Mouse (Mus musculus): Measurements from ENCODE around the gene Zswim1. TPM values are rescaled to one million over a fixed set of nuclear protein-coding genes. Genes with fewer than 3 reads are reported as not detected.
A peak's percentile ranks its signal among the peaks of the same experiment; 100 is the strongest.

Zswim1 gene
- total RNA-seq, 1 experiment, result 21.5 TPM

DNA sequence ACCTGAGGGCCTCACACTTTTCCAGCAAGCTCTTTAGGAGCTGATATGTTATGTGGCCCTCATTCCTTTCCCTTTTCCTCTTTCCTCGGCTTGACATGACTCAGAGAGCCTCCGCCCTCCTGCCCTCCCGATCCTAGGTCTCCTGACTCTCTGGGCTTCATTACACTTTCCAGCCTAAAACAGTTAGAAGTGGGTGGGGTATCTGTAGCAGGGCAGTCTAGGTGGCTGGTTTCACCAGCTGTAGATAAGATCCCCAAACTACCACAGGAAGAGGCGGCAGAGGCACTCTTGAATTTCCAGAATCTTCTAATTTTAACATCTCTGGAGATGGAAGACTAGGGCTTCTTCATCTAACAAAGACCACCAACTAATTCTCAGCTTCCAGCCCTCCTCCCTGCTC is 42.1 kb downstream of the Zswim1 start:
- Histone ChIP-seq H3K4me3 (ENCODE audit: insufficient read depth in 1 of 2, low read depth in 1 of 2, low read length in 2 of 2, poor library complexity in 1 of 2, severe bottlenecking in 1 of 2) (no peak overlapping the region), H3K9me3 (ENCODE audit: control insufficient read depth, insufficient read depth, low read depth, low read length) (no peaks in the 10 kb centered on the region), H3K9ac (ENCODE audit: insufficient read depth, low read depth, low read length, poor library complexity, severe bottlenecking) (no peak overlapping the region), H3K4me1 (ENCODE audit: control insufficient read depth in 2 of 2, insufficient read depth in 2 of 2, low read length in 2 of 2, poor library complexity in 1 of 2) (peaks cover 10 to 33% of the 10 kb centered on the region in 2 experiments), H3K27ac (ENCODE audit: insufficient read depth, low read depth, low read length, poor library complexity, severe bottlenecking) (peak overlapping the region; percentile 19; the same call in 1 of the 2 replicates), H3K36me3 (ENCODE audit: control insufficient read depth, insufficient read depth, low read length, poor library complexity, severe bottlenecking) (no peaks in the 10 kb centered on the region)
- no peak for TF ChIP-seq ZC3H11A (IDR thresholded peaks at IDR 0.05; ENCODE audit: borderline replicate concordance, low read depth, low read length)
- no peak for TF ChIP-seq CHD2 (IDR thresholded peaks at IDR 0.05; ENCODE audit: low read depth, low read length)
- in situ Hi-C loops (cut with MboI; ENCODE audit: low sequenced_read_pairs in 2 of 2, unreplicated experiment in 2 of 2), result no loop called here
- no peak for DNase-seq (ENCODE audit: low read depth, low spot score)

DNA sequence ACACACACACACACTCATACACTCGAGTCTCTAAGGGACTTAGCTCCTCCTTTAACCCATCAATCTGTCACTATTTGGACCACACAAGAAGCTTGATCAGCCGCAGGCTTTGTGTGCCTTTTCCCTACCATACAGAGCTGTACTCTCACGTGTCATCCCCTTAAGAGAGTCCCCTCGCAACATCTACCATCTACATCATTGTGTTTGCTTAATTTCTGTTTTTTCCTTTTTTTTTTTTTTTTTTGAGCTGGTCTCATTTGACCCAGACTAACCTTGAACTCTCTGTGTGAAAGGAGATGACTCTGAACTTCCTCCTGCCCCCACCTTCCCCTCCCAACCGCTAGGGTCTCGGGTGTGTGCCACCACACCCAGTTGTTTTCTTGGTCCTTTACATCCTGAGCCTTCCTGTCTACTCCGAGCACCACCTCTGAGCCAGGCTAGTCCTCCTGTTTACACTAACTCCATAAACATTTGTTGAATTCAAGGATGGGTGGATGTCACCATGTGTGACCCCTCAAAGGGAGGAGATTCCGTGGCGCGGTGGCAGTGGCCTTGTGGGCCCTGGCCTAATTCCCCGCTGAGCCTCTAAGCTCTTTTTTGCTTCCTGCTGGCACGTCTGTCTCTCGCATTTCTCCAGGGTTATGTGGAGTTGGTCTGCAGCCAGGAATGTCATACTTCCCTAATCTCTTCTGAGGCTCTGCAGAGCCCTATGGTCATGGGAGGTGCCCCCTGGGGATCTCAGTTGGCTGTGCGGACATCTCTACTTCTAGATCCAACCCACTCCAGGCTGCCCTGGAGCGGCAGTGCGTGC is 44.5 kb downstream of the Zswim1 start:
- H3K36me3 ChIP-seq (ENCODE audit: control insufficient read depth, insufficient read depth, low read length, poor library complexity, severe bottlenecking), result no peaks in the 10 kb centered on the region
- in situ Hi-C loops (cut with MboI; ENCODE audit: low sequenced_read_pairs in 2 of 2, unreplicated experiment in 2 of 2), result no loop called here
- peak; percentile 70 for DNase-seq (ENCODE audit: low read depth, low spot score)

DNA sequence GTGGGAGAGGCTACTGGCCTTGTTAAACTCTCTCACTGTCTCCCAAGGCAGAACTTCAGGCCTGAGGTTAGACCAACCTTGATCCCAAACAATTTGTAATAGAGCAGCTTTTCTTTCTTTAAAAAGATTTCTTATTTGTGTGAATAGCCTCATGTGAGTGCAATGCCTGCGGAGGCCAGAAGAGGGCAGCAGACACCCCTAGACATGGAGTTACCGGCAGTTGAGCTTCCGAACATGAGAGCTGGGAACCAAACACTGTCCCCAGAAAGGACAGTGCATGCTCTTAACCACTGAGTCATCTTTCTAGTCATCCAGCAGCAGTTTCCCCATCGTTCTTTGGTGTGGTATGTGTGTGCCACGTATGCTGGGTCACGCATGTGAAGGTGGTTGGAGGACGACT is 45.1 kb downstream of the Zswim1 start:
- peak; percentile 71 for DNase-seq (ENCODE audit: low read depth, low spot score)
- H3K36me3 ChIP-seq (ENCODE audit: control insufficient read depth, insufficient read depth, low read length, poor library complexity, severe bottlenecking), result no peaks in the 10 kb centered on the region
- H3K4me1 ChIP-seq (ENCODE audit: control insufficient read depth in 2 of 2, insufficient read depth in 2 of 2, low read length in 2 of 2, poor library complexity in 1 of 2), result peaks cover 4 to 19% of the 10 kb centered on the region in 2 experiments
- no peak overlapping the region for H3K9ac ChIP-seq (ENCODE audit: insufficient read depth, low read depth, low read length, poor library complexity, severe bottlenecking)
- no peaks in the 10 kb centered on the region for H3K9me3 ChIP-seq (ENCODE audit: control insufficient read depth, insufficient read depth, low read depth, low read length)
- H3K4me3 ChIP-seq (ENCODE audit: insufficient read depth in 1 of 2, low read depth in 1 of 2, low read length in 2 of 2, poor library complexity in 1 of 2, severe bottlenecking in 1 of 2), result peak overlapping the region in 1 of 2 experiments; percentile 14; a peak in 1 of 4 replicates
- in situ Hi-C loops (cut with MboI; ENCODE audit: low sequenced_read_pairs in 2 of 2, unreplicated experiment in 2 of 2), result no loop called here
- H3K27ac ChIP-seq (ENCODE audit: insufficient read depth, low read depth, low read length, poor library complexity, severe bottlenecking), result peak overlapping the region; percentile 83
- TF ChIP-seq ZC3H11A (IDR thresholded peaks at IDR 0.05; ENCODE audit: borderline replicate concordance, low read depth, low read length) (no peak), CHD2 (IDR thresholded peaks at IDR 0.05; ENCODE audit: low read depth, low read length) (no peak), MAFK (IDR thresholded peaks at IDR 0.05; ENCODE audit: insufficient read depth, low read depth, low read length) (no peak), ZNF384 (IDR thresholded peaks at IDR 0.05; ENCODE audit: low read depth, low read length) (no peak), HCFC1 (IDR thresholded peaks at IDR 0.05; ENCODE audit: borderline replicate concordance, insufficient read depth, low read length) (peak; percentile 47; the same call in 1 of the 2 replicates)

More for the DNA sequence above, 44.5 kb downstream of the Zswim1 start:
- peak overlapping the region; percentile 83 for H3K27ac ChIP-seq (ENCODE audit: insufficient read depth, low read depth, low read length, poor library complexity, severe bottlenecking)
- peaks cover 4 to 21% of the 10 kb centered on the region in 2 experiments for H3K4me1 ChIP-seq (ENCODE audit: control insufficient read depth in 2 of 2, insufficient read depth in 2 of 2, low read length in 2 of 2, poor library complexity in 1 of 2)
- H3K9ac ChIP-seq (ENCODE audit: insufficient read depth, low read depth, low read length, poor library complexity, severe bottlenecking), result peak overlapping the region; percentile 27; the same call in 1 of the 2 replicates
- no peak for TF ChIP-seq ZC3H11A (IDR thresholded peaks at IDR 0.05; ENCODE audit: borderline replicate concordance, low read depth, low read length)
- TF ChIP-seq MAFK (IDR thresholded peaks at IDR 0.05; ENCODE audit: insufficient read depth, low read depth, low read length), result no peak
- TF ChIP-seq ZNF384 (IDR thresholded peaks at IDR 0.05; ENCODE audit: low read depth, low read length), result peak; percentile 95
- no peak for TF ChIP-seq CHD2 (IDR thresholded peaks at IDR 0.05; ENCODE audit: low read depth, low read length)
- peak overlapping the region; percentile 14 to 17; a peak in 2 of 4 replicates for H3K4me3 ChIP-seq (ENCODE audit: insufficient read depth in 1 of 2, low read depth in 1 of 2, low read length in 2 of 2, poor library complexity in 1 of 2, severe bottlenecking in 1 of 2)
- H3K9me3 ChIP-seq (ENCODE audit: control insufficient read depth, insufficient read depth, low read depth, low read length), result no peaks in the 10 kb centered on the region

DNA sequence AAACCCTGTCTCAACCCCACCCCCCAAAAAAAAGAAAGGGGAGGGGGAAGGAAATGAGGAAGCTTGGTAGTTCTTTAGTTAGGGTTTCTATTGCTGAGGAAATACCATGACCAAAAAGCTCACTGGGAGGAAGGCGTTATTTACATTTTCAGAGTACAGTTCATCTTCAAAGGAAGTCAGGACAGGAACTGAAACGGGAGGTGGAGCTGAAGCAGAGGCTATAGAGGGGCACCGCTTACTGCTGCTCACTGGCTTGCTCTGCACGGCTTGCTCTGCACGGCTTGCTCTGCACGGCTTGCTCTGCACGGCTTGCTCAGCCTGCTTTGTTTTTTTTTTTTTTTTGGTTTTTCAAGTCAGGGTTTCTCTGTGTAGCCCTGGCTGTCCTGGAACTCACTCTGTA is 46.0 kb downstream of the Zswim1 start:
- Histone ChIP-seq H3K36me3 (ENCODE audit: control insufficient read depth, insufficient read depth, low read length, poor library complexity, severe bottlenecking) (no peaks in the 10 kb centered on the region), H3K9me3 (ENCODE audit: control insufficient read depth, insufficient read depth, low read depth, low read length) (no peaks in the 10 kb centered on the region), H3K27ac (ENCODE audit: insufficient read depth, low read depth, low read length, poor library complexity, severe bottlenecking) (no peak overlapping the region; the same call in 1 of the 2 replicates), H3K4me3 (ENCODE audit: insufficient read depth in 1 of 2, low read depth in 1 of 2, low read length in 2 of 2, poor library complexity in 1 of 2, severe bottlenecking in 1 of 2) (no peak overlapping the region), H3K9ac (ENCODE audit: insufficient read depth, low read depth, low read length, poor library complexity, severe bottlenecking) (no peak overlapping the region), H3K4me1 (ENCODE audit: control insufficient read depth in 2 of 2, insufficient read depth in 2 of 2, low read length in 2 of 2, poor library complexity in 1 of 2) (peaks cover 2 to 19% of the 10 kb centered on the region in 2 experiments)
- DNase-seq (ENCODE audit: low read depth, low spot score), result no peak
- in situ Hi-C loops (cut with MboI; ENCODE audit: low sequenced_read_pairs in 2 of 2, unreplicated experiment in 2 of 2), result no loop called here
- TF ChIP-seq ZNF384 (IDR thresholded peaks at IDR 0.05; ENCODE audit: low read depth, low read length) (no peak), MAFK (IDR thresholded peaks at IDR 0.05; ENCODE audit: insufficient read depth, low read depth, low read length) (no peak)

All from ES-E14 (cell line).